Mouse (Mus musculus) heart, embryonic 16.5 days (tissue): ENCODE data around the gene Slc30a6. TPM values are rescaled to one million over a fixed set of nuclear protein-coding genes. Genes with fewer than 3 reads are reported as not detected.

Experiments
- ATAC-seq: fragments of 200-750 bp; cut with Nextera tagmentation; replicated peaks from 2 replicates; pipeline ENCODE4 v1.8.0; 2017; ENCODE audit warnings: moderate number of reproducible peaks; ENCODE audit not compliant: insufficient read depth, low FRiP score; ENCODE audit errors: extremely low read depth
- H3K27ac ChIP-seq: fragments of 300-500 bp; sonication (generic); 2 replicates; pipeline ENCODE4 v1.5.1; 2014; ENCODE audit warnings: mild to moderate bottlenecking, low read length, control low read depth, moderate library complexity
- H3K27me3 ChIP-seq: fragments of 300-500 bp; sonication (generic); 2 replicates; pipeline ENCODE4 v1.6.1; 2014; ENCODE audit warnings: low read length, mixed read lengths; ENCODE audit not compliant: control insufficient read depth, insufficient read depth
- H3K36me3 ChIP-seq: fragments of 300-500 bp; sonication (generic); 2 replicates; pipeline ENCODE4 v1.6.1; 2014; ENCODE audit not compliant: control insufficient read depth, insufficient read depth
- H3K4me1 ChIP-seq: fragments of 300-500 bp; sonication (generic); 2 replicates; pipeline ENCODE4 v1.6.1; 2014; ENCODE audit warnings: low read length, mixed read lengths; ENCODE audit not compliant: control insufficient read depth, insufficient read depth
- H3K4me2 ChIP-seq: fragments of 300-500 bp; sonication (generic); 2 replicates; pipeline ENCODE4 v1.6.1; 2014; ENCODE audit warnings: low read depth, mild to moderate bottlenecking, control low read depth, low read length
- H3K4me3 ChIP-seq: fragments of 300-500 bp; sonication (generic); 2 replicates; pipeline ENCODE4 v1.5.1; 2014; ENCODE audit warnings: mild to moderate bottlenecking, control low read depth, low read length
- H3K9ac ChIP-seq: fragments of 300-500 bp; sonication (generic); 2 replicates; pipeline ENCODE4 v1.6.1; 2014; ENCODE audit warnings: low read length, control low read depth
- H3K9me3 ChIP-seq: fragments of 300-500 bp; sonication (generic); replicated peaks from 2 replicates; pipeline ENCODE4 v1.6.1; 2016; ENCODE audit warnings: low read length; ENCODE audit not compliant: control insufficient read depth
- WGBS: fragments of 180-500 bp; shearing (Covaris S2); extraction: QIAGEN DNeasy Blood & Tissue Kit; methylation state at CpG from one replicate; pipeline ENCODE4 v1.1.7; 2014; 5-methylcytosine and 5-hydroxymethylcytosine counted together
- polyA plus RNA-seq: library from polyadenylated mRNA; unstranded; fragments of >200 nt; fragmentation: Nextera tagmentation; extraction: Ambion mirVana; gene quantifications from 2 replicates; pipeline ENCODE4 v1.2.1, GENCODE M21; 2015

Slc30a6 gene
- polyA plus RNA-seq, 1 experiment from 2014 or later, result 26.7 TPM

- no peaks in the 10 kb centered on the region for H3K9me3 ChIP-seq
- H3K4me1 ChIP-seq, result no peaks in the 10 kb centered on the region
- peaks cover 35% of the 10 kb centered on the region for H3K36me3 ChIP-seq
- H3K4me2 ChIP-seq, result no peak overlapping the region
- WGBS, result 87% methylated on average over 12 of the region's 12 CpGs
- ATAC-seq, result no peak
- H3K4me3 ChIP-seq, result no peak overlapping the region
- H3K9ac ChIP-seq, result no peak overlapping the region
- no peak overlapping the region for H3K27ac ChIP-seq
- H3K27me3 ChIP-seq, result no peaks in the 10 kb centered on the region
Measured at GRCm38 (mm10) chr17:74402486-74403222, 7.2 kb downstream of the Slc30a6 start.

GRCm38 (mm10) chr17:74406487-74406886, 11.1 kb downstream of the Slc30a6 start:
- no peak for ATAC-seq
- Histone ChIP-seq H3K9ac (no peak overlapping the region), H3K4me1 (no peaks in the 10 kb centered on the region), H3K9me3 (no peaks in the 10 kb centered on the region), H3K4me3 (no peak overlapping the region), H3K27me3 (no peaks in the 10 kb centered on the region), H3K4me2 (no peak overlapping the region), H3K36me3 (peaks cover 43% of the 10 kb centered on the region), H3K27ac (no peak overlapping the region)
- 81% methylated on average over 8 of the region's 8 CpGs for WGBS

GRCm38 (mm10) chr17:74409722-74410121, 14.3 kb downstream of the Slc30a6 start:
- ATAC-seq, result no peak
- Histone ChIP-seq H3K4me1 (no peaks in the 10 kb centered on the region), H3K27me3 (no peaks in the 10 kb centered on the region), H3K36me3 (peaks cover 31% of the 10 kb centered on the region), H3K9ac (no peak overlapping the region), H3K4me3 (no peak overlapping the region), H3K4me2 (no peak overlapping the region), H3K27ac (no peak overlapping the region), H3K9me3 (no peaks in the 10 kb centered on the region)
- WGBS, result 40% methylated on average over 4 of the region's 4 CpGs

- ATAC-seq, result no peak
- Histone ChIP-seq H3K4me3 (no peak overlapping the region), H3K9me3 (no peaks in the 10 kb centered on the region), H3K27me3 (no peaks in the 10 kb centered on the region), H3K4me2 (no peak overlapping the region), H3K27ac (no peak overlapping the region), H3K36me3 (peaks cover 34% of the 10 kb centered on the region), H3K4me1 (no peaks in the 10 kb centered on the region), H3K9ac (no peak overlapping the region)
- WGBS, result 87% methylated on average over 8 of the region's 8 CpGs
Measured at GRCm38 (mm10) chr17:74413324-74413723, 17.9 kb downstream of the Slc30a6 start.

- no peak overlapping the region for H3K9ac ChIP-seq
- no peaks in the 10 kb centered on the region for H3K27me3 ChIP-seq
- no peak overlapping the region for H3K4me3 ChIP-seq
- 83% methylated on average over 1 of the region's 1 CpGs for WGBS
- H3K4me1 ChIP-seq, result no peaks in the 10 kb centered on the region
- H3K4me2 ChIP-seq, result no peak overlapping the region
- no peak overlapping the region for H3K27ac ChIP-seq
- H3K36me3 ChIP-seq, result peaks cover 37% of the 10 kb centered on the region
- no peak for ATAC-seq
- H3K9me3 ChIP-seq, result no peaks in the 10 kb centered on the region
Measured at GRCm38 (mm10) chr17:74414671-74415070, 19.3 kb downstream of the Slc30a6 start.

- H3K27ac ChIP-seq, result no peak overlapping the region
- no peak for ATAC-seq
- 91% methylated on average over 8 of the region's 8 CpGs for WGBS
- H3K4me3 ChIP-seq, result no peak overlapping the region
- H3K4me1 ChIP-seq, result no peaks in the 10 kb centered on the region
- no peaks in the 10 kb centered on the region for H3K27me3 ChIP-seq
- no peak overlapping the region for H3K9ac ChIP-seq
- H3K4me2 ChIP-seq, result no peak overlapping the region
- peaks cover 38% of the 10 kb centered on the region for H3K36me3 ChIP-seq
- no peaks in the 10 kb centered on the region for H3K9me3 ChIP-seq
Measured at GRCm38 (mm10) chr17:74416841-74417360, 21.5 kb downstream of the Slc30a6 start.

GRCm38 (mm10) chr17:74418171-74418570, 22.8 kb downstream of the Slc30a6 start:
- Histone ChIP-seq H3K4me1 (no peaks in the 10 kb centered on the region), H3K27me3 (no peaks in the 10 kb centered on the region), H3K4me3 (no peak overlapping the region), H3K9me3 (no peaks in the 10 kb centered on the region), H3K9ac (no peak overlapping the region), H3K36me3 (peaks cover 34% of the 10 kb centered on the region), H3K27ac (no peak overlapping the region), H3K4me2 (no peak overlapping the region)
- WGBS, result 73% methylated on average over 4 of the region's 4 CpGs
- ATAC-seq, result no peak

GRCm38 (mm10) chr17:74420656-74421055, 25.2 kb downstream of the Slc30a6 start:
- WGBS, result 84% methylated on average over 2 of the region's 2 CpGs
- ATAC-seq, result no peak
- H3K36me3 ChIP-seq, result peaks cover 32% of the 10 kb centered on the region

GRCm38 (mm10) chr17:74424401-74425005, 29.1 kb downstream of the Slc30a6 start:
- WGBS, result 72% methylated on average over 12 of the region's 12 CpGs
- Histone ChIP-seq H3K4me1 (peaks cover 4% of the 10 kb centered on the region; the same call in 1 of the 2 replicates), H3K4me3 (no peak overlapping the region), H3K4me2 (no peak overlapping the region), H3K27ac (no peak overlapping the region), H3K27me3 (no peaks in the 10 kb centered on the region), H3K9me3 (no peaks in the 10 kb centered on the region), H3K9ac (no peak overlapping the region), H3K36me3 (peaks cover 27% of the 10 kb centered on the region)
- peak; percentile 88 for ATAC-seq

More at GRCm38 (mm10) chr17:74420656-74421055, 25.2 kb downstream of the Slc30a6 start:
- no peaks in the 10 kb centered on the region for H3K9me3 ChIP-seq
- no peak overlapping the region for H3K27ac ChIP-seq
- peaks cover 4% of the 10 kb centered on the region; the same call in 1 of the 2 replicates for H3K4me1 ChIP-seq
- H3K9ac ChIP-seq, result no peak overlapping the region
- no peak overlapping the region for H3K4me3 ChIP-seq
- H3K4me2 ChIP-seq, result no peak overlapping the region
- no peaks in the 10 kb centered on the region for H3K27me3 ChIP-seq
